Mouse (Mus musculus) liver, adult (tissue): ENCODE results near the gene Fgd6.

Experiments
- GATA4 ChIP-seq: IDR thresholded peaks from 2 replicates; pipeline ENCODE4 v1.6.1; 2014; ENCODE audit warnings: mild to moderate bottlenecking, low read length; ENCODE audit not compliant: insufficient replicate concordance

The Fgd6 gene

DNA sequence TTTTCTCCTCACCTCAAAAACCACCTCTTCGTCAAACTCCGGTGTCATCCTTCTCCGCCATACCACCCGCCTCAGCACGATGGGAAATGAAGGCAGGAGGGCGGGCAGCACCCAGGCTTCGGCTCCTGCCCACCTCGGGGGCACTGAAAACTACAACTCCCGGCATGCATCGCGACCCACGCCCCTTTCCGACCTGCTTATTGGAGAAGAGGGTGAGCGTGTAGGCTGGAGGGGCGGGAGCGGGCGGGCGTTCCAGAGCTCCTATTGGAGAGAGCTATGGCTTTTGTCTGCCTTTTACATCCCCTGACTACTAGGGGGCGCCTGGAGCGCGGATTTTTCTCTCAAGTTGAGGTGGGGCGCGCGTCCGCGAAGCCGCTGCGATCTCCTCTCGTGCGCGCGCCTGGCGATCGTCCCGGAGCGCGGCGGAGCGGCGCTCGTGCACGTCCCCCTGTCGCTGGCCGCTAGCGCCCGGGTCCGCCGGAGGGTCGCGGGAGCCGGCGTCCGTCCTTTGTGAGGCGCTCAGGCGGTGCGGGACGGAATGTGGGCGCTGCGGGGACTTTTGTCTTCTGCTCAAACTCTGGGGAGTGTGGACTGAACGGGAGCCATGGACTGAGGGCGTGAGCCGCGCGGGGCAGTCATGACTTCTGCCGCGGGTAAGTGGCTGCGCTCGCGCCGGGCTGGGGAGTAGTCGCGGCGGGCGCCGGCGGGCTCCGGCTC, at the start of gene Fgd6, which contains the start of gene Vezt:
TSS of gene Fgd6 (plus strand) at position 344 of the 717 bp plus-strand sequence.
TSS of gene Vezt (minus strand) at position 160 of the 717 bp plus-strand sequence.
- peak; percentile 53; the same call in 1 of the 2 replicates for TF ChIP-seq GATA4

DNA sequence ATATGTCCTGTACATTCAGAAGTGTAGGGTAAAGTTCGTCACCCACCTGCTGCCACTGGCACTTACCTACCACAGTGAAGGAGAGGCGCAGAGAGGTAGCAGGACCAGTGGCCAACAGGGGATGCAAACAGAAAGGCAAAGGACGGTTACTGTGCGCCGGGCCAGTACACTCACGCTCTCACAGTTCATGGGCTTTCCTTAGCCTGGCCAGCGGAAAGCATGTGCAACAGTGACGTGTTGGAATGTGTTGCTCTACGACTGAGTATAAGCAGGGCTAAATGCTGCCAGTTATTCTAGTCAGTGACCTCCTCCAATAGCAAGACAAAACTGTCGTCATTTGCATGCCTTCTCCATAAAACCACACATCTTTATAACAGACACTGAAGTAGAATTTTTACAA, 41.7 kb upstream of the Fgd6 start:
- no peak for TF ChIP-seq GATA4

DNA sequence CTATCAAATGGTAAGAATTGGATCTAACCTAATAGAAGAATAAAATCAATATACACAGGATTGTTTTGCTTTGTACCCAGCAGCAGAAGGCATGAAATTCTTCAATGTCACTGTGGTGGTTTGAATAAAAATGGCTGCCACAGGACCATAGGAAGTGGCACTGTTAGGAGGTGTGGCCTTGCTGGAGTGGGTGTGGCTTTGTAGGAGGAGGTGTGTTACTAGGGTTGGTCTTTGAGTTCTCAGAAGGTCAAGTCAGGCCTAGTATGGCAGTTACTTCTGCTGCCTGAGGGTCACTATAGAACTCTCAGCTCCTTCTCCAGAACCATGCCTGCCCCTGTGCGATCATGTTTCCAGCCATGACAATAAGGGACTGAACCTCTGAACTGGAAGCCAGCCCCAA, 40.7 kb upstream of the Fgd6 start:
- no peak for TF ChIP-seq GATA4

DNA sequence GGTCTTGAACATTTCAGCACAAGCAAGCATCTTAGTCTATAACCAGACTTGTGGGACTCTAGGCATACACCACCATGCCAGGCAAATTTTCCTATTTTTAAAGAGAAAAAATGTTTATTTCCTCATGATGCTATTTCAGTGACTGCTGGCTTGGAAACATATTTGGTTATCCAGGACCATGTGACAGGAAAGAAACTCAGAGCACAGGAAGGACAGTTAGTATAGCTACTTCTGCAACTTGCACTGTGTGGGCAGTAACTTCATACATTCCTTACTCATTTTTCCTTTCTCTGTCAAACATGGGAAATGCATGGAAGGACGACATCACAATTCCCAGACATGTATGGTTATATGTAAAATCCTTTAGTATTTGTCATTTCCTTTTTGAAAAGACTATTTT, 36.4 kb upstream of the Fgd6 start:
- no peak for TF ChIP-seq GATA4

DNA sequence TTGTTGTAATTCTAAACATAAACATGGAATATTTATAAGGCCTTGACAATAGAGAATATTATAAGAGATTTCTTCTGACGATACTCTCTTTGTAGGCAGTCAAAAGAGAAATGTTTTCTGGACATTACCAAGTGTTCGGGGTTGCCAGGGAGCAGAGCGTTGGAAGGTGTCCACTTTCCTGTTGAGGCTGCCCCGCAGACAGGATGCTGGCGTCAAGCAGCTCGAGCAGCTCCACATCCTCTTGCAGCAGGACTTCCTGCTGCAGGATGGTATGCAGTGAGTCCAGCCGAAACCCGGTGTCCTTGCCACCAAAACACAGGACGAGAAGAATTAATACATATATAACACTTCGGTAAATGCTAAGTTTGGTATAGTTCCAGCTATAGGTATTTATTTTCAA, 35.6 kb upstream of the Fgd6 start:
- TF ChIP-seq GATA4, result no peak

DNA sequence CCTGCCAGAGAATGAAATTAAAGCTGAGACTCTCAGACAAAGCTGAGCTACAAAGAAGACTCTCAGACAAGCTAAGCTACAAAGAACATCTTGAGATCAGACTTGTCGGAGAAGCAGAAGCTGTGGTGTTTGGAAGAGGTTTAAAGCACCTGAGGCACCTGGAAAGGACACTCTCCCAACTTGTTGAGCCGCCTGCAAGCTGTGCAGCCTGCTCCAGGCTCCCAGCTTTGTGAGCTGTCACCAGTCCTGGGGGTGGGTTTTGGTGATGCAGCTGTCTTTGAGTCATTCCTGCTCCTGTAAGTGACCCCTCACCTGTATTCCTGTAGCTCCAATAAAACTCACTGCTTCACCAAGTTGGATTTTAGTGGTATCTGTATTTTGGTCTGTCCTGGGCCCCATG, 27.4 kb upstream of the Fgd6 start:
- TF ChIP-seq GATA4, result no peak

DNA sequence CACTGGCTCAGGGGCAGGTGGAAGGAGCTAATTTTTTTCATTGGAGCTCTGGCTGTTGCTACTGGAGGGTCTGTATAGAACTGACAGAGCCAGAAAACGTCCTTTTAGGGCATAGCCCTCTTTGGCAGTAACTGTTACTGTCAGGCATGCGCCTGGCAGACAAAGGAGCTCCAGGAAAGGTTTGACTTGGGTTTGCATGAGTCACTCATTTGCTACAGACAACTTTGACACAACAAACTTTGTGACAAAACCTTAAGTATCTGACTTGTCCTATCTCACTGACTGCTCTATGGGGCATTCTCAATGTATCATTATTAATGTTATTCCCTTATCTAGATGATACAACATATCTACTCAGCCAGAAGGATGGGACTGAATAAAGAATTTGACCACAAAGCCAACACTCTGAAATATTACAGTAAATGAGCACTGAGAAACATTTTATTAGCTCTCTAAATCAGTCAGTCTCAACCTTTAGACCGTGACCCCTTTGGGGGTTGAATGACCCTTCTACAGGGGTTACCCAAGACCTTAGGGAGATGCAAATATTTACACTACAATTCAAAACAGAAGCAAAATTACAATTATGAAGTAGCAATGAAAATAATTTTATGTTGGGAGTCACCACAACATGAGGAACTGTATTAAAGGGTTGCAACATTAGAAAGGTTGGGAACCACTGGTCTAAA, 25.7 kb upstream of the Fgd6 start:
- no peak for TF ChIP-seq GATA4

DNA sequence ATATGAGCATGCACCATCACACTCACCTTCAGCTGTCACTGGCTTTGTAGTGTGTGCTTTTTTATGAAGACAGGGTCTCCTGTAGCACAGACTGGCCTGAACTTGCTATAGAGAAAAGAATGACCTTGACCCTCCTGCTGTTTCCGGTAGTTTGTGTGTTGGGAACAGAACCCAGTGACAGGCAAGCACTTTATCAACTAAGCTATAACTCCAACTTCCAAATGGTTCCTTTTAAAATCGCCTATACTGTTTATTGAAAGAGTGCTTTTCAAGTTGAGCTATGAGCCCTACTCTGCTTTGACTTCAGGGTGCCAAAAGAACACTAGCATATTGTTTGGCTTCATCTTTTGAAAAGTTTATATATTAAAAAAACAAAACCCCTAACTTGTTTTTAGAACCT, 24.8 kb upstream of the Fgd6 start:
- no peak for TF ChIP-seq GATA4

DNA sequence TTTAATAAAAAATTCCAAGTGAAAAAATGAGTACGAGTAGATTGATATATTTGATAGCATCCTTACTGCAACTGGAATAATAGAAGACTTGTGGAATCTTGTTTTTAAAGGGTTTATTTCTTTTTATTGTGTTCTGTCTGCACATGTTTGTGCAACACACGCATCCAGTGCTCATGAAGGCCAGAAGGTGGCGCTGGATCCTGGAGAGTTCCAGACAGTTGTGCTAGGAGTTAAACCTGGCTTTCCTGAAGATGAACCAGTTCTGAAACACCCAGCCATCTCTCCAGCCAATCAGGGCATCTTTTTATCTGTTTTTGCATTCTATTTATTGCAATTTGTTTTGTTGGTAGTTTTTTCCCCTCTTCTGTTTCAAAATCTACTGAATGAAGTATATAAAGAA, 22.6 kb upstream of the Fgd6 start:
- no peak for TF ChIP-seq GATA4

DNA sequence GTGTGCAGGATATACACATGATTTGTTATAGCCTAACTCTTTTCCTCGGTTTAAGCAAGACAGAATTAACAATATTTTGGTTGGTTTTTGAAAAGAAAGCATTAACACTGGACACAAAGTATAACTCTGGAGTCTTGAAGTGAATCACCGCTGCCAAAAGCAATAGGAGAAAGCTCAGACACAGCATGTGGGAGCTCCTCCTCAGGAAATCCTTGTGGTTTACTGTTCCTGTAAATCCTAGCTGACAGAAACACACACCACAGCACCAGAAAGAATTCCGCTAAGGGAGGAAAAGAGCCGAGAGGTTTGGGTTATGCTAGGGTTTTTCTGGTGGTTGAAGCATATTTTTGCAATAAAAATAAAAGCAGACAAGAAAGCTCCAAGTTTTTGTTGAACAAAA, 21.6 kb upstream of the Fgd6 start:
- TF ChIP-seq GATA4, result no peak

DNA sequence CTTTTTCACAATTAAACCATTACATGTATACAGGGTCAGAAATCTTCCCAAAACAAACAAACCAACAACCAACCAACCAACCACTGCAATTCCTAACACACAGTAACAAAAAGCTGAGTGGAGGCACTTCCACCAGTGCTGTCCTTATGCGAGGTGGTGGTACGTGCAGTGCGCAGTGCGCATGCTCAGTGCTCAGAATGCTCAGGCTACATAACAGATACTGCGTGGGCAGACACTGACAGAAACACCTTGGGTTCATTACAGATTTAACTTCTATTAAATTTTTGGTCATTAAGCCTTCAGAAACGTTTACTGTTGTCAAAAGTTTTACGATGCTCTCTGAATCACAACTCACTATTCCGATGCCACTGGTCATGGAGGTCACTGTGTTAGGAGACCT, 18.3 kb upstream of the Fgd6 start:
- TF ChIP-seq GATA4, result no peak

DNA sequence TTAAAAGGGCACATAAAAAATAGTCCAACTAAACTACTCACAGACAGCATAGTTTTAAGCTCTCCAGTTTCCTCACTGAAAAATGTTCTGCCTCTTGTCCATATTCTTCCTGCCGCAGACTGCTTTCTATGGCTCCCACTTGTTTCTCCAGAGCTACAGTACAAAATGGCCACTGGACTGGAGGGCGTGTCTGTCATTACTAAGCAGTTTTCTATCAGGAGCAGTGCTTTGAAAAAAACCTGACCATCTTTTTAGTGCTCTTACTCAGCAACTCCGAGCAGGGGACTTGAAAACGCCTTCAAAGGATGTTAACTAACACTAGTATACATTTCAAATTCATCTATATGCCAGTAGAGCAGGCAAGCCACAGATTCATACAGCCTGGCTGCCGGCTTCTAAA, 15.2 kb upstream of the Fgd6 start:
- TF ChIP-seq GATA4, result no peak

DNA sequence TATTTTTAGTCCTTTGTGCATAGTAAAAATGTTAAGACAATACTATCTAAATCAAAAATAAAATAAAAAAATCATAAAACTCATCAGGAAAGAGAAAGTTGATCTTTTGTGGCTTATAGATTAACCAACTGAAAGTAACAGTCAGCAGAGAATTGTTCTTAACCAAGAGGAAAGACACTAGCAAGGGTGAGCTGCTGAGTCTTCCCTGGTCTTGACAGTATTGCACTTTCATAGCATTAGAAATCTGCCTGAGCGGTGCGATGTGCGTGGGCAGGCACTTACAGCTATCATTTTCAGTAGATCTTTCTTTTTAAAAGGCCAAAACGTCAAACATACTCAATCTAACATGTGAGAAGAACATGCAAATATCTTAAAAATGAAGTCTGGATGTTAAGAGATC, 14.7 kb upstream of the Fgd6 start:
- TF ChIP-seq GATA4, result no peak

DNA sequence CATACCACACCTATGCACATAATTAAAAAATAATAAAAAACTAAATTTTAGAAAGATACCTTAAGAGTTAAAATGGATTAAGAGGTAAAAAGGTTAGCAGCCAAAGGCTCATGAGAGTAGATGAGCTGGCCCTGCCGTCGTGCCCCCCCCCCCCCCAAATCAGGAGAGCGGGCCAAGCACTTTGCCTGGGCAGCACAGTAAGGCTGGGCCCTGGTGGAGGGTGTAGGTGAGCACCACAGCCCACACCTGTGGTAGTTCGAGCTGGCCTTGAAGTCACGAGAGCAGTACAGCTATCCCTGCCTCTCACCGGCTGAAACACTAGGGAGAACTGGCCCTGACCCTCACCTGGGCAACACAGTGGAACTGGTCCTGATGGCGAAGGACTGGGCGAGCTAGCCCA, 10.7 kb upstream of the Fgd6 start:
- no peak for TF ChIP-seq GATA4

DNA sequence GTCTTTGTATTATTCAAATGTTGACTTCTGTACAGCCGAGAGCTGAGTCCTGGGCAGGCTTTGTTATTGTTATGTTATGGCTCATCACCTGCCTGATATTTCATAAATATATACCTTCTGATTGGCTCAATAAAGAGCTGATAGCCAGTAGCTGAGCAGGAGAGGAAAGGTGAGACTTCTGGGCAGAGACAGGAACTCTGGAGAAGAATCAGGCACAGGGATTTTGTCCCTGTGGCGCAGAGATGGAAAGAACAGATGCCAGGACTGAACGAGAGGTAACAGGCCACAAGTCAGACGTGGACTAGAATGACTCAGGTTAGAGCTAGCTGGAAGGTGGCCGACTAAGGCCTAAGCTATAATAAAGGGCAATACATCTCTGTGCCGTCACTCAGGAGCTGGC, 7.3 kb upstream of the Fgd6 start:
- no peak for TF ChIP-seq GATA4

DNA sequence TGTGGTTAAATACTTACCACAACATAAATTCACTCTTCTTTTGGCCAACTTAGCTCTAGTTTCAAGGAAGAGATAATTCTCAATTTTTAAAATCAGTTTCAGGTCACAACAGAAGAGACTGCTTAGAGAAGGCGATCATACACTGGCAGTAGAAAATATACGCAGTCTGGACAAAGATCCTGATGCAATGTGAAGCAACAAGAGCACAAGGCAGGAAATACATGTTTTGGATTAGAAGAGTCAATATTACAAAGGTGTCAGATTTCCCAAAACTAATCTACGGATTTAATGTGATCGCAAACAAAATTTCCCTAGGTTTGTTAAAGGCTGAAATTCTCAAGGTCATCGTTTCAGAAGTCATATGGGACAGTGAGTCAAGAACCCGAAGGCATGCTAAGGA, 4.6 kb upstream of the Fgd6 start:
- TF ChIP-seq GATA4, result no peak

DNA sequence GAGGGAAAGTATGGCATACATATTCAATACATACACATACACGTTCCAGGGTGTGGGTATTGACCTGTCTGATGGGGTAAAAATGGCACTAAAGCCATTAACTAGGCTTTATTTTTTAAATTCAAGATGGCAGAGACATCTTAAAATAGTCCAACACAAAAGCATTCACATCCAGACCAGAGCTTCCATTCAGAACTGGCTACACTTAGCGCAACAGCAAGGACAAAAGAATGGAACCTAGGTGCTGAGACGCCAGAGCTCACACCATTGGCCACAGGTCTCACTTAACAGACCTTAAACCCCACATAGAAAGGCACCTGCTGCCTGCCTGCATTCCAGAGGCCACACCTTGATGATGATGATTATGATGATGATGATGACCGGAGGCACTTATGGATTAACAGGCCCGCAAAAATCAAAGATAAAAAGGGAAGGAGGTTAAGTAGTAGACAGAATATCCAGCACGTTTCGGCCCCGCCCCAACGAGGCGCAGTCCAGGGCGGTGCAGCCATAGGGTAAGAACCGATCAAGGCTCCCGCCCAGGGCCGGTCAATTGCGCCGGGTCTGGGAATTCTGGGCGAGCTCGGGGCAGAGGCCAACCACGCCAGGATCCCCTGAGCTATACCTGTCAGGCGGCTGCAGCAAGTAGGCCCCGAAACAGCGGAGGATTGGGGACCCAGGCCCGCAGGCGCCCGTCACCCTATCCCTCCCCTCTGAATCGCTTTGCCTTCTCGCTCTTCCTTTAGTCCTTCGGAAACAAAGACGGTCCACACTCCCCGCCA, 734 bp upstream of the Fgd6 start:
- no peak for TF ChIP-seq GATA4

DNA sequence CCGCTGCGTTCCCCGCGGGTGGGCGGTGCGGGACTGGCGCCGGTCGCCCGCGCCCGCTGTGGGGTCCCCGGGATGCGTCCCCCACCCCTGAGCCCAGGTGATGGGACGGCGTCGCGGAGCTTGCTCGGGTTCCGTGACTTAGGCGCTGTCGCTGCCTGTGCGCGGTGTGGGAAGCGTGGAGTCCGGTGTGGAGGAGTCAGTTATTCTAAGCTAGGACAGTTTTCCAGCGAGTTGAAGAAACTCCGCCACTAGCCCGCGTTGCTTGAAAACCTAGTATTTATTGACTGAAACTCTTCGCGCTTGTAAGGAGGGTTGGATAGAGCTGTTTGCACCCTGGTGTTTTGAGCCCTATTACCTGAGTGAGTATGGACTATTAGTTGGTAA, 566 bp downstream of the Fgd6 start:
- no peak for TF ChIP-seq GATA4
